Mouse (Mus musculus) heart, adult 11 months (tissue): Measurements from ENCODE around the gene Wfdc18.

ENCODE experiments used
- DNase-seq: peaks from one replicate; pipeline ENCODE4 v3.0.0; 2022

Gene Wfdc18

GRCm38 (mm10) chr11:83708715-83709114 is at the start of gene Wfdc18:
TSS of gene Wfdc18 (plus strand) at chr11:83709015.
- DNase-seq = no peak

GRCm38 (mm10) chr11:83662204-83662603 is 46.6 kb upstream of the Wfdc18 start, which contains the start of gene Ccl4:
TSS of gene Ccl4 (plus strand) at chr11:83662584.
- peak; percentile 92 for DNase-seq

GRCm38 (mm10) chr11:83663532-83663931 is 45.3 kb upstream of the Wfdc18 start:
- peak; percentile 89 for DNase-seq

- DNase-seq = no peak
Observed at GRCm38 (mm10) chr11:83671743-83672142, 37.1 kb upstream of the Wfdc18 start.

GRCm38 (mm10) chr11:83675665-83676064 is 33.1 kb upstream of the Wfdc18 start:
- DNase-seq = no peak

- no peak for DNase-seq
Observed at GRCm38 (mm10) chr11:83689918-83690317, 18.9 kb upstream of the Wfdc18 start.

GRCm38 (mm10) chr11:83692008-83692407 is 16.8 kb upstream of the Wfdc18 start:
- DNase-seq = peak; percentile 24

- DNase-seq = peak; percentile 83
Observed at GRCm38 (mm10) chr11:83703705-83704104, 5.1 kb upstream of the Wfdc18 start, which contains the start of gene Wfdc17. TSS of gene Wfdc17 (plus strand) at chr11:83703991.

- DNase-seq = peak; percentile 68
Observed at GRCm38 (mm10) chr11:83709683-83710082, 868 bp downstream of the Wfdc18 start.

GRCm38 (mm10) chr11:83712671-83713070 is 3.9 kb downstream of the Wfdc18 start:
- peak; percentile 72 for DNase-seq

GRCm38 (mm10) chr11:83713925-83714324 is 5.1 kb downstream of the Wfdc18 start:
- peak; percentile 60 for DNase-seq

GRCm38 (mm10) chr11:83717042-83717665 is 8.3 kb downstream of the Wfdc18 start:
- peak; percentile 86 for DNase-seq

- DNase-seq = peak; percentile 76
Observed at GRCm38 (mm10) chr11:83720766-83721165, 12.0 kb downstream of the Wfdc18 start.

- DNase-seq = peak; percentile 74
Observed at GRCm38 (mm10) chr11:83728757-83729432, 20.1 kb downstream of the Wfdc18 start.

- DNase-seq = peak; percentile 85
Observed at GRCm38 (mm10) chr11:83731116-83731515, 22.3 kb downstream of the Wfdc18 start.

- peak; percentile 61 for DNase-seq
Observed at GRCm38 (mm10) chr11:83733071-83733640, 24.3 kb downstream of the Wfdc18 start.

- peak; percentile 13 for DNase-seq
Observed at GRCm38 (mm10) chr11:83734215-83734614, 25.4 kb downstream of the Wfdc18 start.

GRCm38 (mm10) chr11:83735881-83736280 is 27.1 kb downstream of the Wfdc18 start:
- DNase-seq = peak; percentile 66

- peak; percentile 91 for DNase-seq
Observed at GRCm38 (mm10) chr11:83737109-83737558, 28.3 kb downstream of the Wfdc18 start.

- DNase-seq = peak; percentile 94
Observed at GRCm38 (mm10) chr11:83739241-83739640, 30.4 kb downstream of the Wfdc18 start.

GRCm38 (mm10) chr11:83740443-83740991 is 31.7 kb downstream of the Wfdc18 start:
- no peak for DNase-seq

- peak; percentile 45 for DNase-seq
Observed at GRCm38 (mm10) chr11:83741841-83742240, 33.0 kb downstream of the Wfdc18 start.

- no peak for DNase-seq
Observed at GRCm38 (mm10) chr11:83742731-83743355, 34.0 kb downstream of the Wfdc18 start.
